Mouse (Mus musculus) spleen, adult 2 months (tissue): ENCODE measurements around the gene Bsn.

Source experiments
- CTCF ChIP-seq: fragments of 200-500 bp; IDR thresholded peaks from 2 replicates; pipeline ENCODE4 v1.5.1; 2011; ENCODE audit warnings: mild to moderate bottlenecking, inconsistent platforms; ENCODE audit not compliant: insufficient read depth, insufficient read length, insufficient replicate concordance; ENCODE audit errors: extremely low read depth
- POLR2A ChIP-seq: fragments of 200-500 bp; IDR thresholded peaks from 2 replicates; pipeline ENCODE4 v1.6.1; 2011; ENCODE audit warnings: low read depth, low read length, inconsistent platforms

DNA sequence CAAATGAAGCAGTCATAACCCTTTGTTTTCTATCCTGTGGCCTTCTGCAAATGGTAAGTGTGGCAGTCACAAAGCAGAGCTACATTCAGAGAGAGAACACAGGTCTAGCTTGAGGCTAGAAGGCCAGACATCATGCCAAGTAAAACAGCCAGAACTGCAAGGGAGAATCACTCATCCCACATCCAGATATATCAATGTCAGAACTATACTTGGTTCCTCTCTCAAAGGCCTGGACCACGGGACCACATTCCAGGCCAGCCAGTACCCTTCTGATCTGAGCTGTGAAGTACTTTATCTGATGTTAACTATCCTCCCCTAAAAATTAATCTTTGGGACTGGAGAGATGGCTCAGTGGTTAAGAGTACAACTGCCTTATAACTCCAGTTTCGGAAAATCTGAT, 22.2 kb upstream of the Bsn start:
- TF ChIP-seq CTCF = no peak
- no peak for TF ChIP-seq POLR2A
